Mouse (Mus musculus): ENCODE data around the gene Synrg. TPM values are rescaled to one million over a fixed set of nuclear protein-coding genes. Genes with fewer than 3 reads are reported as not detected.

Synrg gene
- polyA plus RNA-seq (2016; fragmentation: Nextera tagmentation; extraction: Ambion mirVana): 29.7 and 32.8 TPM in 2 replicates

GRCm38 (mm10) chr11:83963991-83964921 is at the start of gene Synrg:
TSS of gene Synrg (plus strand) at chr11:83964428.
- Histone ChIP-seq H3K9me3 (no peaks in the 10 kb centered on the region), H3K4me2 (replicated peaks) (peak within 1 kb of the TSS; percentile 60), H3K9ac (replicated peaks) (peak within 1 kb of the TSS; percentile 90), H3K27ac (replicated peaks) (peak within 1 kb of the TSS; percentile 83), H3K27me3 (no peaks in the 10 kb centered on the region), H3K36me3 (peaks cover 44% of the 10 kb centered on the region), H3K4me1 (peaks cover 26% of the 10 kb centered on the region), H3K4me3 (peak within 1 kb of the TSS; percentile 74)
- 2% methylated on average over 54 of the region's 76 CpGs for WGBS
- ATAC-seq (ENCODE audit: low FRiP score, low read depth): peak; percentile 94

- Histone ChIP-seq H3K36me3 (no peaks in the 10 kb centered on the region), H3K4me3 (no peak overlapping the region), H3K9me3 (no peaks in the 10 kb centered on the region), H3K27ac (replicated peaks) (no peak overlapping the region), H3K4me1 (no peaks in the 10 kb centered on the region), H3K27me3 (no peaks in the 10 kb centered on the region), H3K9ac (replicated peaks) (no peak overlapping the region), H3K4me2 (replicated peaks) (no peak overlapping the region)
- 86% methylated on average over 4 of the region's 4 CpGs for WGBS
- no peak for ATAC-seq (ENCODE audit: low FRiP score, low read depth)
Measured at GRCm38 (mm10) chr11:83914501-83914900, 49.7 kb upstream of the Synrg start.

- H3K9me3 ChIP-seq: no peaks in the 10 kb centered on the region
- H3K9ac ChIP-seq (replicated peaks): no peak overlapping the region
- H3K4me3 ChIP-seq: no peak overlapping the region
- no peak overlapping the region for H3K27ac ChIP-seq (replicated peaks)
- ATAC-seq (ENCODE audit: low FRiP score, low read depth): no peak
- no peaks in the 10 kb centered on the region for H3K27me3 ChIP-seq
- no peak overlapping the region for H3K4me2 ChIP-seq (replicated peaks)
- 80% methylated on average over 2 of the region's 2 CpGs for WGBS
- no peaks in the 10 kb centered on the region for H3K4me1 ChIP-seq
- no peaks in the 10 kb centered on the region for H3K36me3 ChIP-seq
Measured at GRCm38 (mm10) chr11:83922600-83922999, 41.6 kb upstream of the Synrg start.

- 58% methylated on average over 3 of the region's 3 CpGs for WGBS
- Histone ChIP-seq H3K4me3 (no peak overlapping the region), H3K9me3 (no peaks in the 10 kb centered on the region), H3K9ac (replicated peaks) (no peak overlapping the region), H3K4me1 (no peaks in the 10 kb centered on the region), H3K4me2 (replicated peaks) (no peak overlapping the region), H3K36me3 (no peaks in the 10 kb centered on the region), H3K27ac (replicated peaks) (no peak overlapping the region), H3K27me3 (no peaks in the 10 kb centered on the region)
- no peak for ATAC-seq (ENCODE audit: low FRiP score, low read depth)
Measured at GRCm38 (mm10) chr11:83927097-83927496, 37.1 kb upstream of the Synrg start.

GRCm38 (mm10) chr11:83932506-83933106 is 31.6 kb upstream of the Synrg start:
- no peak overlapping the region for H3K27ac ChIP-seq (replicated peaks)
- no peaks in the 10 kb centered on the region for H3K9me3 ChIP-seq
- H3K36me3 ChIP-seq: no peaks in the 10 kb centered on the region
- H3K9ac ChIP-seq (replicated peaks): no peak overlapping the region
- H3K4me3 ChIP-seq: no peak overlapping the region
- no peaks in the 10 kb centered on the region for H3K27me3 ChIP-seq
- WGBS: 82% methylated on average over 10 of the region's 10 CpGs
- no peak for ATAC-seq (ENCODE audit: low FRiP score, low read depth)
- no peaks in the 10 kb centered on the region for H3K4me1 ChIP-seq
- no peak overlapping the region for H3K4me2 ChIP-seq (replicated peaks)

- WGBS: 92% methylated on average over 4 of the region's 4 CpGs
- H3K36me3 ChIP-seq: no peaks in the 10 kb centered on the region
- H3K4me2 ChIP-seq (replicated peaks): no peak overlapping the region
- no peaks in the 10 kb centered on the region for H3K9me3 ChIP-seq
- H3K27me3 ChIP-seq: no peaks in the 10 kb centered on the region
- H3K4me1 ChIP-seq: no peaks in the 10 kb centered on the region
- no peak overlapping the region for H3K4me3 ChIP-seq
- no peak for ATAC-seq (ENCODE audit: low FRiP score, low read depth)
- no peak overlapping the region for H3K9ac ChIP-seq (replicated peaks)
- H3K27ac ChIP-seq (replicated peaks): no peak overlapping the region
Measured at GRCm38 (mm10) chr11:83933376-83933775, 30.9 kb upstream of the Synrg start.

GRCm38 (mm10) chr11:83935986-83936665 is 28.1 kb upstream of the Synrg start:
- 0 out of 2 replicates have a peak, but pooled peaks have one; percentile 38 for ATAC-seq (ENCODE audit: low FRiP score, low read depth)
- 27% methylated on average over 7 of the region's 7 CpGs for WGBS

GRCm38 (mm10) chr11:83938556-83938955 is 25.7 kb upstream of the Synrg start:
- 79% methylated on average over 8 of the region's 8 CpGs for WGBS
- Histone ChIP-seq H3K4me2 (replicated peaks) (no peak overlapping the region), H3K9ac (replicated peaks) (no peak overlapping the region), H3K36me3 (0 out of 2 replicates have a peak, but pooled peaks cover 2% of the 10 kb centered on the region), H3K4me3 (no peak overlapping the region), H3K27me3 (peaks cover 12% of the 10 kb centered on the region), H3K27ac (replicated peaks) (no peak overlapping the region), H3K4me1 (peaks cover 8% of the 10 kb centered on the region), H3K9me3 (no peaks in the 10 kb centered on the region)
- ATAC-seq (ENCODE audit: low FRiP score, low read depth): no peak

More at GRCm38 (mm10) chr11:83935986-83936665, 28.1 kb upstream of the Synrg start:
- H3K27ac ChIP-seq (replicated peaks): no peak overlapping the region
- no peak overlapping the region for H3K9ac ChIP-seq (replicated peaks)
- H3K4me2 ChIP-seq (replicated peaks): no peak overlapping the region
- no peaks in the 10 kb centered on the region for H3K9me3 ChIP-seq
- no peaks in the 10 kb centered on the region for H3K36me3 ChIP-seq
- no peaks in the 10 kb centered on the region for H3K4me1 ChIP-seq
- H3K4me3 ChIP-seq: no peak overlapping the region
- H3K27me3 ChIP-seq: peaks cover 12% of the 10 kb centered on the region

GRCm38 (mm10) chr11:83941950-83942840 is 22.0 kb upstream of the Synrg start, which contains the start of gene Ddx52:
TSS of gene Ddx52 (plus strand) at chr11:83942062.
- Histone ChIP-seq H3K27me3 (peaks cover 12% of the 10 kb centered on the region), H3K4me2 (replicated peaks) (peak within 1 kb of the TSS; percentile 85), H3K4me3 (peak within 1 kb of the TSS; percentile 83), H3K27ac (replicated peaks) (peak within 1 kb of the TSS; percentile 46; the same call in 1 of the 2 replicates), H3K9ac (replicated peaks) (peak within 1 kb of the TSS; percentile 91), H3K4me1 (peaks cover 8% of the 10 kb centered on the region), H3K36me3 (peaks cover 38% of the 10 kb centered on the region), H3K9me3 (no peaks in the 10 kb centered on the region)
- ATAC-seq (ENCODE audit: low FRiP score, low read depth): peak; percentile 86
- 2% methylated on average over 49 of the region's 49 CpGs for WGBS

- Histone ChIP-seq H3K4me1 (no peaks in the 10 kb centered on the region), H3K4me3 (no peak overlapping the region), H3K27me3 (no peaks in the 10 kb centered on the region), H3K9ac (replicated peaks) (no peak overlapping the region), H3K27ac (replicated peaks) (no peak overlapping the region), H3K36me3 (peaks cover 94% of the 10 kb centered on the region), H3K4me2 (replicated peaks) (no peak overlapping the region), H3K9me3 (no peaks in the 10 kb centered on the region)
- ATAC-seq (ENCODE audit: low FRiP score, low read depth): no peak
- 94% methylated on average over 2 of the region's 2 CpGs for WGBS
Measured at GRCm38 (mm10) chr11:83956822-83957221, 7.4 kb upstream of the Synrg start.

GRCm38 (mm10) chr11:83961983-83962382 is 2.2 kb upstream of the Synrg start:
- peaks cover 57% of the 10 kb centered on the region for H3K36me3 ChIP-seq
- 92% methylated on average over 3 of the region's 3 CpGs for WGBS
- H3K4me2 ChIP-seq (replicated peaks): no peak overlapping the region
- no peaks in the 10 kb centered on the region for H3K27me3 ChIP-seq
- H3K4me3 ChIP-seq: no peak overlapping the region
- H3K27ac ChIP-seq (replicated peaks): no peak overlapping the region
- peaks cover 21% of the 10 kb centered on the region for H3K4me1 ChIP-seq
- no peak overlapping the region for H3K9ac ChIP-seq (replicated peaks)
- ATAC-seq (ENCODE audit: low FRiP score, low read depth): no peak
- no peaks in the 10 kb centered on the region for H3K9me3 ChIP-seq
